Mouse (Mus musculus) intestine, embryonic 15.5 days (tissue): ENCODE data around the gene Scube2. TPM values are rescaled to one million over a fixed set of nuclear protein-coding genes. Genes with fewer than 3 reads are reported as not detected.

Source experiments
- polyA plus RNA-seq: library from polyadenylated mRNA; unstranded; fragments of >200 nt; fragmentation: Nextera tagmentation; extraction: Ambion mirVana; gene quantifications from 2 replicates; pipeline ENCODE4 v1.2.1, GENCODE M21; 2015

Scube2 gene
- polyA plus RNA-seq, 1 experiment from 2014 or later: 1.7 TPM

Other genes starting within 250 kb of the Scube2 start
- gene St5, start 162.1 kb downstream of the Scube2 start, polyA plus RNA-seq: 61.3 and 64.4 TPM in 2 replicates
- 38.1 and 38.6 TPM in 2 replicates for gene Akip1, start 162.0 kb downstream of the Scube2 start, polyA plus RNA-seq
- 0.14 and 0.16 TPM in 2 replicates for gene BC051019, start 141.8 kb downstream of the Scube2 start, polyA plus RNA-seq
- gene Ascl3, start 134.0 kb downstream of the Scube2 start, polyA plus RNA-seq: not detected in 2 replicates
- gene Tmem9b, start 112.8 kb downstream of the Scube2 start, polyA plus RNA-seq: 64.4 and 65.2 TPM in 2 replicates
- gene Nrip3, start 83.7 kb downstream of the Scube2 start, polyA plus RNA-seq: 0.33 and 0.36 TPM in 2 replicates
- 24.9 and 25.7 TPM in 2 replicates for gene Dennd5a, start 94.8 kb upstream of the Scube2 start, polyA plus RNA-seq
- 74.6 and 81.9 TPM in 2 replicates for gene Tmem41b, start 121.2 kb upstream of the Scube2 start, polyA plus RNA-seq
- gene Ipo7, start 152.6 kb upstream of the Scube2 start, polyA plus RNA-seq: 43.7 and 44.4 TPM in 2 replicates
- gene Zfp143, start 195.5 kb upstream of the Scube2 start, polyA plus RNA-seq: 15.0 and 15.6 TPM in 2 replicates